Mouse (Mus musculus) kidney, embryonic 14.5 days (tissue): ENCODE results near the gene Ndufaf2. TPM values are rescaled to one million over a fixed set of nuclear protein-coding genes. Genes with fewer than 3 reads are reported as not detected.

Source experiments
- ATAC-seq: fragments of 200-750 bp; cut with Nextera tagmentation; 2 replicates; pipeline ENCODE4 v1.8.0; 2017; ENCODE audit warnings: moderate number of reproducible peaks, mild to moderate bottlenecking, moderate TSS enrichment, moderate library complexity; ENCODE audit not compliant: low FRiP score, low TSS enrichment
- H3K27ac ChIP-seq: fragments of 300-500 bp; sonication (generic); 2 replicates; pipeline ENCODE4 v1.5.1; 2014; ENCODE audit warnings: low read depth, mild to moderate bottlenecking, low read length, moderate library complexity, mixed read lengths
- H3K27me3 ChIP-seq: fragments of 300-500 bp; sonication (generic); 2 replicates; pipeline ENCODE4 v1.6.1; 2014; ENCODE audit warnings: mild to moderate bottlenecking, low read length; ENCODE audit not compliant: control insufficient read depth, insufficient read depth
- H3K36me3 ChIP-seq: fragments of 300-500 bp; sonication (generic); 2 replicates; pipeline ENCODE4 v1.6.1; 2014; ENCODE audit warnings: low read length, mixed read lengths; ENCODE audit not compliant: control insufficient read depth, insufficient read depth
- H3K4me1 ChIP-seq: fragments of 300-500 bp; sonication (generic); 2 replicates; pipeline ENCODE4 v1.6.1; 2014; ENCODE audit warnings: low read length, mixed read lengths; ENCODE audit not compliant: control insufficient read depth, insufficient read depth
- H3K4me2 ChIP-seq: fragments of 300-500 bp; sonication (generic); replicated peaks from 2 replicates; pipeline ENCODE4 v1.6.1; 2014; ENCODE audit warnings: low read depth, mild to moderate bottlenecking, low read length
- H3K4me3 ChIP-seq: fragments of 300-500 bp; sonication (generic); 2 replicates; pipeline ENCODE4 v1.5.1; 2014; ENCODE audit warnings: mild to moderate bottlenecking, low read length
- H3K9ac ChIP-seq: fragments of 300-500 bp; sonication (generic); 2 replicates; pipeline ENCODE4 v1.6.1; 2014; ENCODE audit warnings: low read depth, mild to moderate bottlenecking, low read length, moderate library complexity
- H3K9me3 ChIP-seq: fragments of 300-500 bp; sonication (generic); 2 replicates; pipeline ENCODE4 v1.6.1; 2016; ENCODE audit warnings: low read length; ENCODE audit not compliant: control insufficient read depth
- WGBS: fragments of 180-500 bp; shearing (Covaris S2); extraction: QIAGEN DNeasy Blood & Tissue Kit; methylation state at CpG from one replicate; pipeline ENCODE4 v1.1.7; 2014; 5-methylcytosine and 5-hydroxymethylcytosine counted together
- polyA plus RNA-seq: library from polyadenylated mRNA; unstranded; fragments of >200 nt; fragmentation: Nextera tagmentation; extraction: Ambion mirVana; gene quantifications from 2 replicates; pipeline ENCODE4 v1.2.1, GENCODE M21; 2014

Ndufaf2 gene
- polyA plus RNA-seq: 80.4 and 113 TPM in 2 replicates

DNA sequence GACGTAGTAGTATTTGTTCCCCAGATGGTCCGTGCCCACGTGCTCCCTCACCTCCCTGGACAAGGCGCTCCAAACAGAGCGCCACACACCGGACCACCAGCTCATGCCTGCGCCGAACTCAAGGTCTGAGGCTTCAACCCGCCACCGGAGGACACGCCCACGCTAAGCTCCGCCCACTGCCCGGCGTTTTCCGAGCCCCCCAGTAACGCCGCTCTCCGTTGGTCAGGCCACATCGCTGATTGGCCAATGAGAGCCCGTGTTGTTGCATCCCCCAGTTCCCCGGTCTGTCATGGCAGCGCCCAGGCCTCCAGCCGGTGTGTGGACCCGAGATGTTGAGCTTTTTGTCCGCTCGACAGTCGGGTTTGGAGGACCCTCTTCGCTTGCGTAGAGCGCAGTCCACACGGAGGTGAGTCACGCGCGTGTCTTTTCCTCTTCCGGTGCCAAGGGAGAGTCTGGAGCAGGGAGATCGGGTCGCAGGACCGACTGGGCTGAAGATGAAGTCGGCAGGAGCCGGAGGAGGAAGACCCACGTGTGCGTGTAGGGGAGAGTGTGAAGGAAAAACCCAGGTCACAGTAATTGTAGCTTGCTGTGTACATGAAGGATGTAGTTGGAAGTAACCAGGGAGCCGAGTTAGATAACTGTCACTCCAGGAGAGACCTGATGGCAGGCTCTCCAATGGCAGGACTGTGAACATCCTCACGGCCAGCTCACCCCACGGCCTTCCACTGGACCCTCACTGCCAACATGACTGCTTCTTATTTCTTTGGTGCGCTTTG lies at the start of gene Ndufaf2, which contains the start of gene Ercc8:
Gene Ndufaf2 (minus strand): TSS at position 159 of the 776 bp plus-strand sequence.
Gene Ercc8 (plus strand): TSS at position 267 of the 776 bp plus-strand sequence.
- no peaks in the 10 kb centered on the region for H3K27me3 ChIP-seq
- ATAC-seq: peak; percentile 97
- H3K36me3 ChIP-seq: peaks cover 12% of the 10 kb centered on the region; the same call in 1 of the 2 replicates
- peak within 1 kb of the TSS; percentile 79 for H3K4me2 ChIP-seq
- peak within 1 kb of the TSS; percentile 93 for H3K4me3 ChIP-seq
- H3K9me3 ChIP-seq: no peaks in the 10 kb centered on the region
- under 1% methylated on average over 47 of the region's 47 CpGs for WGBS
- peak within 1 kb of the TSS; percentile 74 for H3K9ac ChIP-seq
- peaks cover 12% of the 10 kb centered on the region; the same call in 1 of the 2 replicates for H3K4me1 ChIP-seq
- H3K27ac ChIP-seq: no peak within 1 kb of the TSS

DNA sequence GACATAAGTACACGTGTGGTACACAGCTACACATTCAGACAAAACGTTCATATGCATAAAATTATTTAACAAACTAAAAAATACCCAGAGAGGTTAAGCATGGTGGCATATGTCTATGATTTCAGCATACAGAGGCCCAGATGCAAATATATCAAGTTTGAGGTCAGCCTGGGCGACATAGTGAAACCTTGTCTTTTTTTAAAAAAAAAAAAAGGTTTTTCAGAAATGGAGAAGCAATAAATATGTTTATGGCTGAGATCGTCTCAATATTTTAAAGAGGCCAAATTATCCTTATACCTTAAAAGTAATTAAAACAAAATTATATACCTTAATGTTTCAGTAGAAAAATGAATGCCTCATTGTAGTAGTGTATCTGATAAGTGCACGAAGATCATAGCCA lies 49.7 kb upstream of the Ndufaf2 start:
- no peaks in the 10 kb centered on the region for H3K36me3 ChIP-seq
- WGBS: 62% methylated on average over 5 of the region's 5 CpGs
- H3K27me3 ChIP-seq: no peaks in the 10 kb centered on the region
- no peak overlapping the region for H3K9ac ChIP-seq
- H3K4me2 ChIP-seq: no peak overlapping the region
- H3K27ac ChIP-seq: no peak overlapping the region
- no peaks in the 10 kb centered on the region for H3K9me3 ChIP-seq
- H3K4me1 ChIP-seq: no peaks in the 10 kb centered on the region
- no peak for ATAC-seq
- H3K4me3 ChIP-seq: no peak overlapping the region

GRCm38 (mm10) chr13:108207447-108207846 lies 49.0 kb upstream of the Ndufaf2 start:
- H3K4me2 ChIP-seq: no peak overlapping the region
- H3K27me3 ChIP-seq: no peaks in the 10 kb centered on the region
- no peaks in the 10 kb centered on the region for H3K9me3 ChIP-seq
- WGBS: 68% methylated on average over 2 of the region's 2 CpGs
- no peak overlapping the region for H3K4me3 ChIP-seq
- H3K4me1 ChIP-seq: no peaks in the 10 kb centered on the region
- no peak overlapping the region for H3K27ac ChIP-seq
- H3K9ac ChIP-seq: no peak overlapping the region
- ATAC-seq: no peak
- H3K36me3 ChIP-seq: no peaks in the 10 kb centered on the region

GRCm38 (mm10) chr13:108204857-108205256 lies 46.4 kb upstream of the Ndufaf2 start:
- 87% methylated on average over 3 of the region's 3 CpGs for WGBS
- H3K9me3 ChIP-seq: no peaks in the 10 kb centered on the region
- no peaks in the 10 kb centered on the region for H3K27me3 ChIP-seq
- H3K27ac ChIP-seq: no peak overlapping the region
- no peaks in the 10 kb centered on the region for H3K4me1 ChIP-seq
- no peak for ATAC-seq
- H3K4me3 ChIP-seq: no peak overlapping the region
- no peak overlapping the region for H3K4me2 ChIP-seq
- H3K36me3 ChIP-seq: no peaks in the 10 kb centered on the region
- no peak overlapping the region for H3K9ac ChIP-seq

- no peaks in the 10 kb centered on the region for H3K27me3 ChIP-seq
- 85% methylated on average over 6 of the region's 6 CpGs for WGBS
- H3K4me1 ChIP-seq: no peaks in the 10 kb centered on the region
- no peak overlapping the region for H3K27ac ChIP-seq
- ATAC-seq: no peak
- H3K9me3 ChIP-seq: no peaks in the 10 kb centered on the region
- H3K4me2 ChIP-seq: no peak overlapping the region
- no peak overlapping the region for H3K4me3 ChIP-seq
- no peak overlapping the region for H3K9ac ChIP-seq
- peaks cover 18% of the 10 kb centered on the region for H3K36me3 ChIP-seq
Observed at GRCm38 (mm10) chr13:108195474-108195873, 37.1 kb upstream of the Ndufaf2 start.

- Histone ChIP-seq H3K27ac (no peak overlapping the region), H3K4me1 (no peaks in the 10 kb centered on the region), H3K27me3 (no peaks in the 10 kb centered on the region), H3K36me3 (peaks cover 22% of the 10 kb centered on the region), H3K9me3 (no peaks in the 10 kb centered on the region), H3K9ac (no peak overlapping the region), H3K4me3 (no peak overlapping the region), H3K4me2 (no peak overlapping the region)
- 58% methylated on average over 11 of the region's 11 CpGs for WGBS
- ATAC-seq: peak; percentile 57; the same call in 1 of the 2 replicates
Observed at GRCm38 (mm10) chr13:108191074-108191720, 32.8 kb upstream of the Ndufaf2 start.

- Histone ChIP-seq H3K9ac (no peak overlapping the region), H3K4me1 (no peaks in the 10 kb centered on the region), H3K36me3 (peaks cover 23% of the 10 kb centered on the region), H3K4me2 (no peak overlapping the region), H3K27ac (no peak overlapping the region), H3K4me3 (no peak overlapping the region), H3K9me3 (no peaks in the 10 kb centered on the region), H3K27me3 (no peaks in the 10 kb centered on the region)
- WGBS: 86% methylated on average over 4 of the region's 4 CpGs
- no peak for ATAC-seq
Observed at GRCm38 (mm10) chr13:108187994-108188393, 29.6 kb upstream of the Ndufaf2 start.

GRCm38 (mm10) chr13:108185530-108185929 lies 27.1 kb upstream of the Ndufaf2 start:
- ATAC-seq: no peak
- Histone ChIP-seq H3K4me2 (no peak overlapping the region), H3K4me3 (no peak overlapping the region), H3K36me3 (peaks cover 37% of the 10 kb centered on the region), H3K4me1 (no peaks in the 10 kb centered on the region), H3K27ac (no peak overlapping the region), H3K9ac (no peak overlapping the region), H3K27me3 (no peaks in the 10 kb centered on the region), H3K9me3 (no peaks in the 10 kb centered on the region)
- WGBS: 94% methylated on average over 3 of the region's 3 CpGs

GRCm38 (mm10) chr13:108184743-108185255 lies 26.4 kb upstream of the Ndufaf2 start:
- Histone ChIP-seq H3K4me3 (no peak overlapping the region), H3K36me3 (peaks cover 40% of the 10 kb centered on the region), H3K4me1 (no peaks in the 10 kb centered on the region), H3K27me3 (no peaks in the 10 kb centered on the region), H3K27ac (no peak overlapping the region), H3K4me2 (no peak overlapping the region), H3K9me3 (no peaks in the 10 kb centered on the region), H3K9ac (no peak overlapping the region)
- no peak for ATAC-seq
